Mouse (Mus musculus) lung, postnatal 14 days (tissue): ENCODE data around the gene Spata9.
"Not testable (repeated sequence)": the region's sequence is repeated elsewhere in the genome, so short reads cannot be mapped to it uniquely, and the experiment has no call there.

ENCODE experiments used
- DNase-seq: peaks from one replicate; pipeline ENCODE4 v3.0.0; 2021

The Spata9 gene

DNA sequence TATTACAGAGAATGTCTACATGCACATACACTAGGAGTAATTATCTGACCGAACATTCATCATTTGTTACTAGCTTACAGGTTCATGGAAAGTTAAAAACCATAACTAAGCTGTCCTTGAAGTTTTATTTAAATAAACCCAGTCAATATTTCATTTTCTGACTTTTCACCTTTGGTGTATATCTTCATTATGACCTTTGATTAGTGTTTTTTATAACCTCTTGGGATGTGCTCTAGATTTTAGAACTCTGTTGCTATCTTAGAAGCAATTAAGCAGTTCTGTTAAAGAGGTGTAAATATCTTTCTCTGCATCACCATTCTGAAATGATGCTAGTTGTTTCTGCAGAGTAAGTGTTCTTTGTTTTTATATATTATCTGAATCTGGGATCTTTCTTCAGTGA lies at the start of gene Spata9:
Gene Spata9 (plus strand): TSS at position 301 of the 400 bp plus-strand sequence.
- DNase-seq: no peak

DNA sequence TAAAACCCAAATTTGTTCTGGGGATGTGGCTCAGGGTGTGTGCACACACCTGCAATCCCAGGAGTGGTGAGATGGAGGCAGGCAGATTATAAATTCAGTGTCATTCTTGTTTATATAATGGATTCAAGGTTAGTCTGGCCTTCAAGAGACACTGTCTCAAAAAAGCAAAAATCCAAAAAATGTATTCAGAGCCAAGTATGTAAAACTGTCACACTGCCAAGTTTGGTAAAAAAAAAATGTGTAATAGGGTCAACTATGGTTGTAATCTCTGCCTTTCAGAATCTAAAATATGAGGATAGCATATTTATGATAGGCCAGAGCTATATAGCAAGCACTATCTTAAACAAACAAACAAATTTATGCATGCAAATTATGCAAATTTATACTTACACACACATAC lies 39.0 kb upstream of the Spata9 start:
- no peak for DNase-seq

DNA sequence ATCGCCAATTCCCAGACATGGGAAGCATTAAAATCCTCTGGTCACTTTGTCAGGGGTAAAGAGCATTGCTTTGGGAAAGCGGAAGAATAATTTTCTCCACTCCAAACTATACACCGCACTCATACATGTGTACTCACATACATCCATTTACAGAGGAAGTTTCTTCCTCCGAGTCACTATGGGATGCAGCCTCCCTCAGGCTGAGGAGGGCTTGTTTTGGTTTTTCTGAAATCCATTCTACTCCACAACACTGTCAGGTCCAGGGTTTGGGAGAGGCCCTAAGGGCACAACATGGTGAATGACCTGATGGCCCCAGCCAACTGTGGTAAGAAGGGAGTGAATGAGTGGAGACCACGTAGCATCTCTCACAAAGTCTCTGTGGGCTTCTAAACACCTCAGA lies 37.9 kb upstream of the Spata9 start:
- not testable (repeated sequence) for DNase-seq

DNA sequence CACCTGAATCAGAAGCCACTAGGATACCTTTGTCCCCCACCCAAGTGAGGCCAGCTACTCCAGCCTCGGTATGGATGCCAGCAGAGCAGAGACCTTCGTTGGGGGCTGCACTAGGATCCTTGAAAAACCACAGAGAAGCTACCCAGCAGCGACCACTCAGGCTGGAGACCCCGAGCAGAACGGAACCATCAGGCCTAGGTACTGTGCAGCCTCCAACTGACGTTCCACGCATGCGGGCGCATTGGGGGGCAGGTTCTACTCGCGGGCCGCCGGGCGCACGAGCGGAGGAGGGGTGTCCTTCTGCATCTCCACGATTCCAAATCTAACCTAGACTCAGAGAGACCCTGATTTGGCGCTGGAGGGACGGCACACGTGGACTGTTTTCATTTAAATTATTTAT lies 36.9 kb upstream of the Spata9 start:
- no peak for DNase-seq

DNA sequence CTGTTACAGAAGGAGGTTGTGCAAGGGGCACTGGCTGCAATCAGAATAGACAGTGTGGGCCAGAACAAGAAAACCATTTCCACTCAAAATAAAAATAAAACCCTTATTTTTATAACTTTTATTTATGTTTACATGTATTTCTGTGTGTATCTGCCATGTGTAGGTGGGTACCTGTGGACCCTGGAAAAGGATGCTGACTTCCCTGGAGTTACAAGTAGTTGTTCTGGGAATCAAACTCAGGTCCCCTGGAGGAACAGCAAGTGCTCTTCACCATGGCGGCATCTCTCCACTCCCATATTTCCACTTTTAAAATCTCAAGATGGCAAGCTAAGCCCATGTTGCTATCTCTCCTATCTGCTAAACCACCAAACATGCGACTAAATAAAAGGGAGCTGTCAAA lies 36.3 kb upstream of the Spata9 start:
- no peak for DNase-seq

DNA sequence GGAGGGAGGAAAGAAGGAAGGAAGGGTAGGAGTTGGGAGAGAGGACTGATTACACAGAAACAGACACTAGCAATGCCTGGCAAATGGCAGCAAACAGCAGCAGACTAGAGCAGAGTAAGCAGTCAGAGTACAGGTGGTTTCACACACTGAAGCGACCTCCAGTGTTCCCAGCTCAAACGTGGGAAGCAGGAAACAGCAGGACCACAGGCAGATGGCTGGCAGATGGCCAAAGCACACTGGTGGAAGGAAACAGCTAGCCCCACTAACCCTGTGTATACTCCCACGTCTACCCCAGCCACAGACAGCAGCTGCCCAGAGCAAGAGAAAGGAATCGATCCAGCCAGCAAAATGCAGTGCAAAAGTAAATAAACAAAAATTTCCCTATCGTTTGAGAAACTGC lies 35.9 kb upstream of the Spata9 start:
- DNase-seq: peak; percentile 35

DNA sequence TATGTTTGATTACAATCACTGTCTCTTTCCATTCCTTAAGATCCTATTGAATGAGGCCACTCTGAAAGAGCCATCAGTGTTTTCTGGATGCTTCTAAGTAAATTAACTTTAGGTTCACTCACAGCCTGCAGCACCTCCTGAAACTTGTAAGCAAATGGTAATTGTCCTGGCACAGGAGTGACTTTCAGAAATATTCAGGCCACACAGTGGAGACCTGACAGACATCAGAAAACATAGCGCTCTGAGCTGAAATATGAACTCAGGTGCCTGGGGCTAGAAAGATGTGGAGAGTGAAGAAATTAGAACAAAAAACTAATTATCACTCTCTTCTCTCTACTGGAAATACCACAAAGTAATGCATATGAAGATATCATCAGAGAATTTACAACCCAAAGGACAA lies 33.7 kb upstream of the Spata9 start:
- no peak for DNase-seq

DNA sequence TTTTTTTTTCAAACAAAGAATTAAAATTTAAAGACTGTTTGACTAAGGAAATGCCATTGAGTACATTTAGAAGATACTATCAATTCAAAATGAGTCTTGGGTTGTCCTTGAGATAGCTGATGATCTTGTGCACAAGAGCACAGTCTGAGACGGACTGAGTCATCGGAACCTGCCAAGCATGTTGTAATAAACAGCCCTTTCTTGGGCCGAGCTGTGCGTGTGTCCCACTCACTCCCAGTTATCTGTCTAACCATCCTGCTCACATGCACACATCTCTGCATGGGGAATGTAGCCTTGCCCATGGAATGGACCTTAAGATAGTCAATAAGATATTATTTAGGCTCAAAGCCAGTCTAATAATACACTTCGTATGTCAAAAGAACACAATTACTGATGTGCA lies 28.1 kb upstream of the Spata9 start:
- no peak for DNase-seq

DNA sequence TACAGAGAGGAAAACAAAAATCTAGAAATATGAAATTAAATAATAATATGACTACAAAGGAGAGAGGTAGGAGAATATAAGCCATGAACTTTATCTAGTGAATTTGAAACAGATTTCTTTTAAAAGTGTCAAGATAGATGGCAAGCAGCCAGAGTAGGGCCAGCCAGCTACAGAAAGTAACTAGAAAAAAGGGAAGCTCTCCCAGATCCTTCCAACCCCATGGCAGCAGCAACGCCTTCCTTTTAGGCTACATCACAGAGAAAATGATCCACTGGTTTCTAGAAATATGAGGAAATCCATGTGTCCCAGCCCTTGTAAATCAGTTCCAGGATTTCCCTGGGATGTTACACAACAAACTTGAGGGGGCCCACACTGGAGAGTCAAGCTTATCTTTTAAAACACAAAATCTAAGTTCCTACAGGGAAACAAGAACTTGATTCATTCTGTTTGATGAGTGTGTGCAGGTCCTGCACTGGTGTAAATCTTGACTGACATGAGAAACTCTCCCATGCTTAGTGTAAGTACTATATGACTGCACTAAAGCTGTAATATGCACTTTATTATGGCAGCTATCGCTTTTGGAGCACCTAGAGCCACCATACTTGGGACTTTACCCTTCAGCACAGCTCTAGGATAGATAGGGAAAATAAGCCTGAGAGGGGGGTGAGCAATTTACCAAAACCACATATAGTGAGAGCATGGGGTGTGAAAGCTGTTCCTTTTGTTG lies 26.0 kb upstream of the Spata9 start:
- DNase-seq: no peak

DNA sequence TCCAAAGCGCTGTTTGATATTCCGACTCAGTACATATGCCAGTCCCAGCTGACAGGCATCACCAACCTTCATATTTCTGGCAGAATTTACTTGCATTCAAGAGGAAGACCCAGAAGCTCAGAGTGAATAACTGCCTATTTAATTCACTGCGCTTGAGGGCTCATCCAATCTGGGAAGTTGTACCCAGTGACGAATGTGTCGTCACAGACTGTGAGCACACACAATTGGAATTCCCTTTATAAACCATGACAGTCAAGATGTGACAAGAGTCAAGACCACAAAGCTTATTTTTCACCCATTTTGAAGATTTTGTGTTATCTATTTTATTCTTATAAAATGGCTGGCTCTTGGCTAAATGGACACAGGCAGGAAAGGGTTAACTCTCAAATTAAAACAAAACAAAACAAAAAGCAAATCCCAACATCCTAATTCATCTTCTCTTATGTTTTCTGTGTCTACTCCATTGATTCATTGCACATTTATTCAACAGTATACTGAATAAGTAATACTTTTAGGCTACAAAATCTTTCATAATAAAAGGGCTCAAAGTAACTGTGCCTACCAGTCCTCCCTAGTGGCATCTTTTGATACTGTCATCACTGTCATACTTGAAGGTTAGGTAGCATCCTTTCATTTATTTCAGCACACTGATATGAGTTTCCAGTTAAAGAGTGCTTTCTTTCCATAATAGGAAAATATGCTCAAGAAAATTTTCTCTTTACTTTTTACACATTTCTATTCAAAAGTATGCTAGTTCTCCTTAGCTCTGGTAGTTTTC lies 25.2 kb upstream of the Spata9 start:
- DNase-seq: no peak

DNA sequence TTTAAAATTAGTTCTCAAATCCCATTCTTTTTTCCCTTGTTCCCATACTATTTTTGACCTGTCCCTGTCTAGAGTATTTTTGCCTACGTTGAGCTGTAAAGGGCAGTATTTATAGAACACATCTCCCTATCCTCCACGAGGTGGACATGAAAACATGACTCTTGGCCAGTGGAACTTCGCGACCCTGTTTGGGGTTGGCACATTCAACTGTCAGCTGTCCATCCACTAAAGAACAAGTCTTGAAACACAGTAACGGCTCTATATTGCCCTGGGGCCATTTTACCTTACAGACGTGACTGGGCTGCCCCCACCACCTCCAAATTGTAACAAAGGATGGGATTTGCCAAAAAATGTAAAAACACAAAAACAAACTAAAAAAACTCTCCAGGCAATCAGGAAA lies 24.2 kb upstream of the Spata9 start:
- no peak for DNase-seq

DNA sequence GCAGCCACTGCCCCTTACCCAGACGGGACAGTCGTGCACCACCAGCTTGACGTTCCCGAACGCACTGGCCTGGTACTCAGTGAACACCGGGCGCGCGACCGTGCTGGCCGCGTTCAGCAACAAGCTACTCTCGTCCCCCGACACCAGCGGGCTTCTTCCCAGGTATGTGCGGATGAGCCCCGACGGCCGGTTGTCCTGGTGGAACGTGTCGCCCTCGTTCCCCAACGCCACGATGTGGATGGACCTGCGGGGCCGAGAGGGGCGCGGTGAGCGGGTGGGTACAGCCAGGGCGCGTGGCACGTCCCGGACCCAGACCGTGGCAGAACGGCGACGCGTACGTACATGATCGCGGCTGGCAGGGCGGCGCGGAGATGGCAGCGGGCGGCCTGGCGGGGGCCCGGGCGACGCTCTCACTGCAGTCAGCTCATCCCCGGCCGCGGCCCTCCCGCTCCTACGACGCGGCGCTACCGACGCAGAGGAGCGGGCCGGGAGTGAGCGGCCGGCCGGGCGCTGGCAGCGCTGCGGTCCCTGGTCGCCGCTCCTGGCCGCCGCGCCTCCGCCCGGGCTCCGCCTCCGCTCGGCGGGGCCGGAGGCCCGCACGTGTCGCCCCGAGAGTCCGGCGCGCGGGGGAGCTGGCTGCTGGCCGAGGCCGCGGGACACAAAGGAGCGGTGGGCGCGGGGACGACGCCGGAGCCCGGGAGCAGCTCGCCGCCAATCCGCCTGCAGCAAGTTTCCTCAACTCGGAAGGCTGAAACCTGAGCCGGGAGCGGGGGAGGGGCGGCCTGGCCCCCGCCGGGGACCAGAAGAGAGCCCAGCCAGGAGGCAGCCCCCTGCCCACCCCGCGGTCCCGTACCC lies 23.5 kb upstream of the Spata9 start, which contains the start of gene Rhobtb3:
Gene Rhobtb3 (minus strand): TSS at position 737 of the 855 bp plus-strand sequence.
- DNase-seq: peak; percentile 72

DNA sequence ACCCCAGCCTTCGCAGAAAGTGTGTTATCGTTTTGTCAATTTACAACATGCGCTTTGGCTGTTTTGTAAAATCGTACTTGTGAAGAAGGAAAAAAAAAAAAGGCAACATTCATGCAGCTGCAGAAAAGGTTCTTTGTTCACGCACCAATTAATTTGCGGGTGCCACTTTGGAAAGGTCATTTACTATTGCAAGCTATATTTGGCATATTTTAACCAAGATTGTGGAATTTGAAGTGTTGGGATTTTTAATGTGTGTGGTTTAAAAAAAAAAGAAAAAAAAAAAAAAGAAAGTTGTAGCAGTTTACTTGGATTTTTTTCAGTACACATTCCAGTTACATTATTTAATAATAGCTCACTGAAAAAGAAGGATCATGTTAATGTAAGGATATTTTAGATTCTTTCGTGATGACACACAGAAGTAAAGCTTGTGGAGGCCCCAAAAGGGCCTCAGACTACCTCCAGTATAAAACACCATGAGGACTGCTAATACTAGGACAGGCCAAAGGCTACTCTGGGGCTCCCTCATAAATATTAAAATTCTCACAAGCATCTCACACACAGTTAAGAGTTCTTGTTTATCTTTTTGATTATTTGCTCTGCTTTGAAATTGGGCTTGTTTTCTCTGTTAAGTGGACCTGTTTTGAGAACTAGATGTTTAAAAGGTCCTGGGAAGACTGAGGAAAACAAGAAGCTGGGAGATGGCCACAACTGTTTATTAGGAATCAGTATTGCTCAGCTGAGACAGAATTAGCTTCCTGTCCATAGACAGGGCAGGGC lies 22.7 kb upstream of the Spata9 start:
- no peak for DNase-seq

DNA sequence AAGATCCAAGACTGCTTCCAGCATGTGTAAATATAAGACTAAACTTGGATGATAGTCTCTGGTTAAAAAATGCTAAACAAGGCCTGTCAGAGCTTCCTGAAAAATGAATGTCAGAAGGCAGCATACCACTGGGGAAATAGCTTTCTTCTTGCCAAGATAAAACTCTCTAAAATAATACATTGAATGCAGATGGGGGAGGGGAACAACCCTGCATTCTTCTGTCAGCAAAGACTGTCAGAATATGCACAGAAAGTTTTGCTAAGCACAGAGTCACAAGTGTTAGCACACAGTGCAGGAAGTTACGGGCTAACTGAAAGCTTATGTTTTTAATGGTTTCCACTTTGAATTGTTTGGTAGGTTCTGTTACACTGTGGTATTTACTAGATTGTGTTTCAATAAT lies 16.7 kb upstream of the Spata9 start:
- DNase-seq: no peak

DNA sequence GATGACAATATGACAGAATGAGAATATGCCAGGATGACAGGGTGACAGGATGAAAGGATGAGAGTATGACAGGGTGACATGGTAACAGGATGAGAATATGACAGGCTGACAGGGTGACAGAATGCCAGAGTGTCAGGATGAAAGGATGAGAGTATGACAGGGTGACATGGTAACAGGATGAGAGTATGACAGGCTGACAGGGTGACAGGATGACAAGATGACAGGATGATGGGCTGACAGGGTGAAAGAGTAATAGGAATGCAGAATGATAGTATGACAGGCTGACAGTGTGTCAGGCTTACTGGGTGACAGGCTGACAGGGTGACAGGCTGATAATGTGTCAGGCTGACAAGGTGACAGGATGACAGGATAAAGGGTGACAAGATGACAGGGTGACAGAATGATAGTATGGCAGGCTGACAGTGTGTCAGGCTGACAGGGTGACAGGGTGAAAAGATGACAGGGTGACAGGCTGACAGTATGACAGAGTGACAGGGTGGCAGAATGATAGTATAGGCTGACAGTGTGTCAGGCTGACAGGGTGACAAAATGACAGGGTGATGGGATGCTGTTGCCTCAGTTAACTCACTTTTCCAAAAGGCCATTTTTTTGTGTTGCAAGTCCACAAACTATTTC lies 11.5 kb upstream of the Spata9 start:
- DNase-seq: no peak

DNA sequence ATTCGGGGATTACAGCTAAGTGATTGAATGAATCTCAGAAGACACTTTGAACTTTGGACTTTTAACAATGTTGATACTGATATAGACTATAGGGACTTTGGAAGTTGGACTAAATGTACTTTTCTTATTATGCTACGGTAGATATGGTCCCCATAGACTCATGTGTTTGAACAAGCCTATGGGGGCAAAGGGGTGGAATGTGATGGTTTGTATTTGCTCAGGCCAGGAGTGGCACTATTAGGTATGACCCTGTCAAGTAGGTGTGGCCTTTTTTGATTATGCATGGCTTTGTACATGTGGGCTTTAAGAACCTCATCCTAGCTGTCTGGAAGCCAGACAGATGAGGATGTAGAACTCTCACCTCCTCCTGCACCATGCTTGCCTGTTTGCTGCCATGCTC lies 7.5 kb downstream of the Spata9 start:
- DNase-seq: no peak

DNA sequence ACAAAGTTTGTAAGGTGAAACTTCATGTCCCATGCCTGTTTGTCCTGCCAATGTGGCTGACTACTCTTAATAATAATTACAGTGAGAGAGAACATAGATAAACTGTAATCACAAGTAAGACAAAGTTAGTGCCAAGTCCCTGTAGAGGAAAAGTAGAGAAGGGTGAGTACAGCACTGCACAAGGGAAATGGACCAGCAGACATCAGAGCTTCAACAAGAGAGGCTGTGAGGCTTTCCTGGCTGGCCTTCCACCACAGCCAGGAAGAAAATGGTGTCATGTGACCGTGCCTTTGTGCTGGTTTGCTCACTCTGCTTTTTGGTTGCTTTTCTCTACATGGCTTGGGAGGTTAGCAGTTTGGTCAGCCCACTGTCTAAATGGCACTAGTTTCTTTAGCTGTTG lies 8.7 kb downstream of the Spata9 start:
- no peak for DNase-seq

DNA sequence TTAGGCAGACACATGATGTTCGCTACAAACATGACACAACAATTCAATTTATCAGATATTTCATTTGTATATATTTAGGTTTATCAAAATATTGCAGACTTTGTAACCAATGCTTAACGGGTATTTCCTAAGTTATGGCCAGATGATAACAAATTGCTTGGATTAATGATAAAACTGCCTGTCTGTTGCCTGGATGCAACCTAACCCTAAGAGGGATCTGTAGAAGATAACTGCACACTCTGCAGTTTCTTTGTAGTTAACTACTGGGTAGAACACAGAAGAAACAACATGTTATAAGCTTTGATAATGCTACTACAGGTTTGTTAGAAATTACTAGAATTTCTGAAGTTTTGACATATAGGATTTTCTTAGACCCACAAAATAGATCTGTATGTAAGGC lies 9.3 kb downstream of the Spata9 start:
- DNase-seq: no peak

DNA sequence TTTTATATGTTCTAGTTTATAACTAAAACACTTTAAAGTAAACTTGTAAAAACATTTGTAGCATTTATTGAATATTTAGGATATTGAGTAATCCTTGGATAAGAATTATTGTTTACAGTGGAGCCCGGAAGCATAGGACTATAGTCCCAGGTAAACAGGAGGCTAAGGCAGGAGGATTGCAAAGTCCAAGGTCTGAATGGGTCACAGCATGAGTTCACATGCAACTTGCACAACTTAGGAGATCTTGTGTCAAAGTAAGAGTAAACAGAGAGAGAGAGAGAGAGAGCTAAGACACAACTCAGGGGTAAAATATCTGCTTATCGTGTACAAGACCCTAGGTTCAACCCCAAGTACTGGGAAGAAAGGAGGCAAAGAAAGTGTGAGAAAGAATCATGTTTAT lies 9.7 kb downstream of the Spata9 start:
- DNase-seq: no peak

DNA sequence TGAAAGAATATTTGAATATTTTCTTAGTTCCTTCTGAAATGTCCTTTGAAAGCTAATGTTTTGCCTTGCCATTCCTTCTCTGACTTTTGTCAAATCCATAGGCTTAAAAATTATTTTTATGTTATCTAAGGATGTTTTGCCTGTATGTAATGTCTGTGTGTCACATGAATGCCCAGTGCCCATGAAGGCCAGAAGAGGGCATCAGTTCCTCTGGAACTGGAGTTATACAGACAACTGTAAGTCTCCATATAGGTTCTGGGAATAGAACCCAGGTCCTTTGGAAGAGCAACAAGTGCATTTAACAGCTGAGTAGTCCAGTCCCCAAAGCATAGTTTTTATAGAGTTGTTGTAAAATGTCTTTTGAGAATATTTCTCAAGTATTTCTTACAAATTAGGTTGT lies 15.0 kb downstream of the Spata9 start:
- DNase-seq: peak; percentile 7

DNA sequence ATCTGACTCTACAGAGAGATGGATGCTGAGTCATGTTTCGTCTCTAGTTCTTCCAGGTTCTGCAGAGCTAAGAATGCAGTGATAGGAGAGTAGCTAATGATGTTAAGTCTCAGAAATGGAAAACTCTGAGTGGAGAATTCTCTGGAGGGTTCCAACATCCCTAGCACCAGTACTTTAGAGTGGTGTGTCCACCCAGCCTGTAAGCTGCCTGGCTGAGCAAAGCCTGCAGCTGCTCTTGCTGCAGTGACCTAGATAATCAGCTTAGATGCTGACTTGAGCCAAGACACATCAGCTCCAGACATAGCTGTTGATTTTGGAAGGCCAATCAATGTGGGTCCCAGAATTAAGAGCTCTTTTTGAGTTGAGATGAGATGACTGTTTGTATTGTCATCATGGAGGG lies 21.1 kb downstream of the Spata9 start:
- no peak for DNase-seq
